Mouse (Mus musculus): ENCODE results near the gene Arhgap24.

DNA sequence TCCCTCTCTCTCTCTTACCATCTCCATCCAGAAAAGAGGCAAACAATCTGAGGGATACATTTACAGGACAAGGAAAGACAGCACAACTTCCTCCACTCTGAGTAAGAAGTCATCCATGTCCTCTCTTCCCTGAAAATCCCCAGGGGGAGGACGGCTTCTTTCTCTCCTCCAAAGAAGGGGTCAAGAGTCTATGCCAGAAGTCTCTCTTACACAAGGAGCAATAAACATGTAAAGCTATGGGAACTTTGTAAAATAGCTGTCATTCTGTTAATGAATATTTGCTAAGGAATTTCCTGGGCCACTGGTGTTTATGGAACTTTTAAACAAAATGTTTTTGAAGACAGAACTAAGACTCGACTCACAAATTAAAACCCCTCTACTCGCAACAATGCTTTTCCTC lies 248.3 kb downstream of the Arhgap24 start:
- TF ChIP-seq MYOG (IDR thresholded peaks at IDR 0.05; ENCODE audit: control insufficient read depth in 1 of 3, insufficient read depth in 1 of 3, insufficient read length in 2 of 3, low read depth in 2 of 3) (no peak), USF1 (IDR thresholded peaks at IDR 0.05; ENCODE audit: low read depth) (no peak), POLR2A (IDR thresholded peaks at IDR 0.05; ENCODE audit: insufficient read length, low read depth) (no peak), CEBPB (IDR thresholded peaks at IDR 0.05; ENCODE audit: insufficient read depth, poor library complexity, severe bottlenecking) (no peak), POLR2AphosphoS2 (IDR thresholded peaks at IDR 0.05; ENCODE audit: insufficient read length, low read depth) (no peak), TCF12 (IDR thresholded peaks at IDR 0.05; ENCODE audit: insufficient read depth, poor library complexity, severe bottlenecking) (no peak), MAX (IDR thresholded peaks at IDR 0.05; ENCODE audit: low read depth) (no peak), SRF (IDR thresholded peaks at IDR 0.05; ENCODE audit: control insufficient read depth, insufficient read length, low read depth) (no peak), MYOD1 (IDR thresholded peaks at IDR 0.05; ENCODE audit: control insufficient read depth in 1 of 3, insufficient read length in 2 of 3, low read depth in 2 of 3) (no peak), E2F4 (IDR thresholded peaks at IDR 0.05; ENCODE audit: insufficient read depth) (no peak)

Measured in myocyte (in vitro differentiated cells).